Mouse (Mus musculus) MEL (cell line): ENCODE measurements at regions not wholly inside any gene's neighbourhood (a gene's known extent, or its start where the extent isn't known, plus 50 kb on each side); places are given as distances from the start of the nearest gene placed in this dataset.

ENCODE experiments used
- CHD1 ChIP-seq: IDR thresholded peaks from 2 replicates; pipeline ENCODE4 v1.6.1; 2012; ENCODE audit warnings: low read depth, mild to moderate bottlenecking, inconsistent platforms, low read length, improper control_type of control experiment
- CHD2 ChIP-seq: IDR thresholded peaks from 2 replicates; pipeline ENCODE4 v1.6.1; 2011; ENCODE audit warnings: low read length, improper control_type of control experiment
- CTCF ChIP-seq, 3 experiments: IDR thresholded peaks in 2 of 3; conservative IDR thresholded peaks in 1 of 3; 2 replicates each; pipeline ENCODE4 v1.5.1; 2011 to 2012; ENCODE audit warnings: low read length in 3 of 3, low read depth in 2 of 3, mild to moderate bottlenecking in 2 of 3, improper control_type of control experiment in 1 of 3, inconsistent platforms in 1 of 3, mixed read lengths in 1 of 3, moderate library complexity in 1 of 3; ENCODE audit not compliant: control insufficient read depth in 1 of 3, insufficient read depth in 1 of 3, poor library complexity in 1 of 3, severe bottlenecking in 1 of 3
- E2F4 ChIP-seq: IDR thresholded peaks from 2 replicates; pipeline ENCODE4 v1.6.1; 2011; ENCODE audit warnings: low read depth, low read length, improper control_type of control experiment, borderline replicate concordance
- EP300 ChIP-seq, 2 experiments: IDR thresholded peaks; 2 replicates each; pipeline ENCODE4 v1.6.1; 2011; ENCODE audit warnings: improper control_type of control experiment in 2 of 2, low read length in 2 of 2, low read depth in 1 of 2, mild to moderate bottlenecking in 1 of 2
- KAT2A ChIP-seq: conservative IDR thresholded peaks from 2 replicates; pipeline ENCODE4 v1.6.1; 2012; ENCODE audit warnings: low read depth, low read length, improper control_type of control experiment, inconsistent platforms
- MAX ChIP-seq: IDR thresholded peaks from 2 replicates; pipeline ENCODE4 v1.6.1; 2011; ENCODE audit warnings: low read length, improper control_type of control experiment
- MAZ ChIP-seq: IDR thresholded peaks from 2 replicates; pipeline ENCODE4 v1.6.1; 2012; ENCODE audit warnings: low read depth, mild to moderate bottlenecking, inconsistent platforms, low read length, improper control_type of control experiment
- POLR2A ChIP-seq, 2 experiments: IDR thresholded peaks; 2 replicates each; pipeline ENCODE4 v1.6.1; 2011 to 2012; ENCODE audit warnings: low read length in 2 of 2, mild to moderate bottlenecking in 2 of 2, control low read depth in 1 of 2, improper control_type of control experiment in 1 of 2, low read depth in 1 of 2, moderate library complexity in 1 of 2; ENCODE audit not compliant: control insufficient read depth in 1 of 2, insufficient read depth in 1 of 2, poor library complexity in 1 of 2
- TAL1 ChIP-seq: IDR thresholded peaks from 2 replicates; pipeline ENCODE4 v1.6.1; 2012; ENCODE audit warnings: mild to moderate bottlenecking, inconsistent platforms, low read length, moderate library complexity, mixed read lengths
- ZMIZ1 ChIP-seq: IDR thresholded peaks from 2 replicates; pipeline ENCODE4 v1.6.1; 2012; ENCODE audit warnings: low read depth, mild to moderate bottlenecking, inconsistent platforms, low read length, improper control_type of control experiment, moderate library complexity
- ZNF384 ChIP-seq: IDR thresholded peaks from 2 replicates; pipeline ENCODE4 v1.6.1; 2012; ENCODE audit warnings: low read depth, mild to moderate bottlenecking, inconsistent platforms, low read length, improper control_type of control experiment

DNA sequence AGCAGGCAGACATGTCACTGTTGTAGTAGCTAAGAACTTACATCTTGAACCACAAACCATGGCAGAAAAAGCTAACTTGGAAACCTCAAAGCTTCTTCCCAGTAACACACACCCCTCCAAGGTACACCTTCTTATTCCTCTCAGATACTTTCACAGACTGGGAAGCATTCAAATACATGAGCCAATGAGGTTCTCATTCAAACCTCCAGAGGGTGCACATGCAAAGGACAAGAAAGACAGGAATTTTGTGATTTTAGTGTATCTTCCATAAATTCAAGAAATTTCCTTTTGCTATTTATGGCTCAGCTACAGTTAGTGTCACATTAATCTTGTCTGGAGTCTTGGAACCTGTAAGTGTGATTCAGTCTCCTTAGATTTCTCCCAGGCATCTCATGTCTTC lies 115.4 kb downstream of the Gm21897 start:
- TF ChIP-seq CHD1 (no peak), KAT2A (no peak), CTCF (IDR thresholded peaks at IDR 0.05 in 2 of 3, conservative IDR thresholded peaks at IDR 0.05 in 1 of 3; ENCODE audit: control insufficient read depth in 1 of 3, insufficient read depth in 1 of 3, low read depth in 2 of 3, low read length in 3 of 3, poor library complexity in 1 of 3, severe bottlenecking in 1 of 3) (no peak), MAZ (no peak), MAX (no peak), ZNF384 (no peak), ZMIZ1 (no peak), EP300 (IDR thresholded peaks at IDR 0.05; ENCODE audit: low read depth in 1 of 2, low read length in 2 of 2) (no peak), TAL1 (no peak), POLR2A (IDR thresholded peaks at IDR 0.05; ENCODE audit: control insufficient read depth in 1 of 2, insufficient read depth in 1 of 2, low read depth in 1 of 2, low read length in 2 of 2, poor library complexity in 1 of 2) (no peak), CHD2 (no peak), E2F4 (no peak)
